Mouse (Mus musculus) gonadal fat pad, adult 2 months (tissue): Measurements from ENCODE around the gene Emp2. TPM values are rescaled to one million over a fixed set of nuclear protein-coding genes. Genes with fewer than 3 reads are reported as not detected.

Experiments
- DNase-seq: peaks from one replicate; pipeline ENCODE4 v3.0.0-alpha.2; 2012; ENCODE audit warnings: low read depth
- polyA plus RNA-seq: library from polyadenylated mRNA; depleted of rRNA; stranded (reverse); fragments of >200 nt; gene quantifications from 2 replicates; pipeline ENCODE4 v1.2.3, GENCODE M21; 2012; rRNA removed

The Emp2 gene
- polyA plus RNA-seq, 1 experiment, result 39.8 TPM

- DNase-seq, result no peak
Observed at GRCm38 (mm10) chr16:10236601-10237000, 77.2 kb downstream of the Emp2 start.

Other genes starting within 250 kb of the Emp2 start
- gene Rpl39l, start 143.7 kb downstream of the Emp2 start, polyA plus RNA-seq, result 1.1 and 1.7 TPM in 2 replicates
- not detected in 2 replicates for gene Atf7ip2, start 121.3 kb downstream of the Emp2 start, polyA plus RNA-seq
- gene Tekt5, start 81.5 kb upstream of the Emp2 start, polyA plus RNA-seq, result 3.0 and 3.5 TPM in 2 replicates
- gene Nubp1, start 98.0 kb upstream of the Emp2 start, polyA plus RNA-seq, result 22.6 and 29.6 TPM in 2 replicates
- 1.3 and 1.4 TPM in 2 replicates for gene Tvp23a, start 133.4 kb upstream of the Emp2 start, polyA plus RNA-seq
- 3.3 and 3.5 TPM in 2 replicates for gene Ciita, start 166.1 kb upstream of the Emp2 start, polyA plus RNA-seq
- gene Dexi, start 229.1 kb upstream of the Emp2 start, polyA plus RNA-seq, result 32.0 and 36.9 TPM in 2 replicates
- 18.4 and 19.9 TPM in 2 replicates for gene Clec16a, start 231.4 kb upstream of the Emp2 start, polyA plus RNA-seq